Mouse (Mus musculus) adrenal gland, postnatal 4 days (tissue): ENCODE data around the gene Kptn. TPM values are rescaled to one million over a fixed set of nuclear protein-coding genes. Genes with fewer than 3 reads are reported as not detected.

Experiments used
- DNase-seq, 2 experiments: peaks; one replicate each; pipeline ENCODE4 v3.0.0; 2021 to 2022; ENCODE audit warnings: low spot score in 2 of 2, mixed read lengths in 2 of 2
- total RNA-seq, 2 experiments: library from RNA; stranded (reverse); gene quantifications; 2 replicates each; pipeline ENCODE4 v1.2.3; 2021

The Kptn gene
- total RNA-seq, 2 experiments from 2014 or later: 29.1 to 29.3 TPM

DNA sequence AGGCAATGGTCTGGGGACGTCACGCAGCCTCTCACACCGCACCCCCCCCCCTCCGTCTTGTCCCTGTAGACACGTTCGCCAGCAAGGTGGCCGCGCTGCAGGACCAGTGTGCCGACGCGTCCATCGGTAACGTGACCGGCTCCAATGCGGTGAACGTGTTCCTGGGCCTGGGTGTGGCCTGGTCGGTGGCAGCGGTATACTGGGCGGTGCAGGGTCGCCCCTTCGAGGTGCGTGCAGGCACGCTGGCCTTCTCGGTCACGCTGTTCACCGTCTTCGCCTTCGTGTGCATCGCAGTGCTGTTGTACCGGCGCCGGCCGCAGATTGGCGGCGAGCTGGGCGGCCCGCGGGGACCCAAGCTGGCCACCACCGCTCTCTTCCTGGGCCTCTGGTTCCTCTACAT, 39.0 kb downstream of the Kptn start:
- no peak for DNase-seq

DNA sequence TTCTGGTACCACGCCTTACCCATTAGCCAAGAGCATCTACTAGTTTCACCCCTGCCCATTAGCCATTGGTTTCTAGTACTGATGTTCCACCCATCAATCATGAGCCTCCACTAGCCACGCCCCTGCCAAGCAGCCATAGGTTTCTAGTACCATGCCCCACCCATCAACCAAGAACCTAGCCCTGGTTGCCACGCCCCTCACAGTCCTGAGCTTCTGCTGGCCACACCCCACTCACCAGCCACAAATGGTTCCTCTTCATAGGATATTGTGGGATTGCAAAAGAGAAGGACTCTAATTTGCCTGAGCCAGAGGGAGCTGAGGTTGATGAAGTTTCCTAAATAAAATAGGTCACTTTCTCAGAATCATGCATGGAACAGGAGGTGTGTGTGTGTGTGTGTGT, 41.0 kb downstream of the Kptn start:
- no peak for DNase-seq

DNA sequence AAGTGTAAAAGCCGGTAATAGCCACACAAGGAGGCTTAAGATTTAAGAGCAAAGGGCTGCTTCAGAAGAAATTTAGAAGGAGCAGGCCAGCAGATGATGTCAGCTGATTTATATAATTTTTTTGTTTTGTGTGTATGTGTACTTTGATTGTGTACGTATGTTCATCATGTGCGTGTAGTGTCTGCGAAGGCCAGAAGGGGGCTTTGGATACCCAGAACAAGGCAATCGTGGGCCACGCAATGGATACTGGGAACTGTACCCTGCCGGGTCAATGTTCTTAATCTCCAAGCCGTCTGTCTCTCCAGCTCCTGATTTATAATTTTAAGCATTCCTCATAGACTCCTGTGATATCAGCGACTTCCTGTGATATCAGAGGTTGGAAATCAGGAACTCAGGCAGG, 41.6 kb downstream of the Kptn start:
- DNase-seq: no peak

DNA sequence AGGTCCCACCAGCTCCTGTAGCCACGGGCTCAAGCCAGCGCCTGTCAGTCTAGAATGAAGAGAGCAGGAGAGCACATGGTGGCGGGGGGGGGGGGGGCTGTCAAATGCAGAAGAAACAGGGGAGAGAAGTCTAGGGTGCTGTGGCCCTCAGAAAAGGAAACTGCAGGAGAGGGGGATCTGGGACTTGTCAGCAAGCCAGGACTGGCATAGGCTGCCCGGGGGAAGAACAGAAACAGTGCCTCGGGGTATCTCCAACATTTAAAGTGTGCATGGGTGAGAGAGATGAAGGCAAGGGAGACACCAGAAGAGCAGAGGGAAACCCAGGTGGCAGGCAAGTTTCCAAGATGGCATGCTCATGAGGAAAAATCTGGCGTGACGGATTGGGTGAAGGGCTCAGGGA, 42.3 kb downstream of the Kptn start:
- DNase-seq: no peak

DNA sequence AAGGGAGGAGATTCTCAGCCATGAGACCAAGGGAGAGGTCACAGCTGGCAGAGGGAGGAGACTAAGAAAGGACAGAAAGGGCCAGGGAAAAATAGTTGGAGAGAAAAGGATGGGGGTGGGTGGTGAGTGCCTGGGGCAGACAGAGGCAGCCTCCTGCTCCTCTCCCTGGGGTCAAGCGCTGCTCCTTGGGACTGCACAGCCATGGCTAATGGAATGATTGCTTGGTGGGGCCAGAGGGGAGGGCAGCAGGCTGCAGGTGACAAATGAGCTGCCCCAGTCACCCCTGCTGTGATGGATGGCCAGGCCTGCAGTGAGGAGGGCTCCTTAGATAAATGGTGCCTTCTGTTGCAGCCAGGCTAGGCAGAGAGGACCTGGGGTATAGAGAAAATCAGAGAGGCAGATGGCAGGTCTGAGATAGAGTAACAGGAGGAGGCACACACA, 52.5 kb downstream of the Kptn start:
- no peak for DNase-seq

DNA sequence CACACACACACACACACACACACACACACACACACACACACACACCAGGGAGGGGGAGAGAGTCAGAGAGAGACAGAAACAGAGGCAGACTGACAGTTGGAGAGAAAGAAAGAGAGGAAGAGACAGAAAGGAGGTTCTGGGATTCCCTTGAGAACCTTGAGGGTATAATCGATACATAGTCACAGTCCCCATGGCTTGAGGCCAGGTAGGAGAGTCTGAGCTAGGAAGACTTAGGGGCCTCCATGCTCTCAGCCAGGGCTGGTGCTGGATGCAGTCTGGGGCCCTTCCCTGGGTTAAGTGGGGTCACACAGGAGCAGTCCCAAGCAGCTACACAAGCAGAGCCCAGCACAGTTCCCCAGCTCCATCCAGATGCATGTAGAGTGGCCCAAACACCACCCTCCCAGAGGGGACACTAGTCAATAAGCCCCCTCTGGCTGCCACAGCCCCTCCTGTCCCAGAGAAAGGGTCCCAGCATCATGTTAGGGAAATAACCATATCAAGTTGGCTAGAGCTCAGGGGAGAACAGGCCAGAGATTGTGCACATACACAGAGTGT, 53.0 kb downstream of the Kptn start:
- no peak for DNase-seq

DNA sequence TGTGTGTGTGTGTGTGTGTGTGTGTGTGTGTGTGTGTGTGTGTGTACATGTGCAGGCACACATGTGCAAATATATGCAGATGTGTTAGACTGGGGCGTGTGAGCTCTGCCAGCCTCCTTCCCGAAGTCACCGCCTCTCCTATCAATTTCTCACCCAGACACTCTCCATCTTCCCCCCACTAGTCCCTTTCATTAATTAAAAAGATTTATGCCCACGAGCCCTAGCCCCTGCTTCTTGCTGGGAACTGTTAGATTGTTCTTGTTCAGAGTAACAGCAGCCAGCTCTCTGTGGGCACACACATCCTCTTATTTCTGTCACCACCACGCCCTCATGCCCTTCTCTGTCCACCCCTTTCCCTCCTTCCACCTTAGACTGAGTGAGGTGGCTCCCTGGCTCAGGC, 53.5 kb downstream of the Kptn start:
- DNase-seq: no peak

DNA sequence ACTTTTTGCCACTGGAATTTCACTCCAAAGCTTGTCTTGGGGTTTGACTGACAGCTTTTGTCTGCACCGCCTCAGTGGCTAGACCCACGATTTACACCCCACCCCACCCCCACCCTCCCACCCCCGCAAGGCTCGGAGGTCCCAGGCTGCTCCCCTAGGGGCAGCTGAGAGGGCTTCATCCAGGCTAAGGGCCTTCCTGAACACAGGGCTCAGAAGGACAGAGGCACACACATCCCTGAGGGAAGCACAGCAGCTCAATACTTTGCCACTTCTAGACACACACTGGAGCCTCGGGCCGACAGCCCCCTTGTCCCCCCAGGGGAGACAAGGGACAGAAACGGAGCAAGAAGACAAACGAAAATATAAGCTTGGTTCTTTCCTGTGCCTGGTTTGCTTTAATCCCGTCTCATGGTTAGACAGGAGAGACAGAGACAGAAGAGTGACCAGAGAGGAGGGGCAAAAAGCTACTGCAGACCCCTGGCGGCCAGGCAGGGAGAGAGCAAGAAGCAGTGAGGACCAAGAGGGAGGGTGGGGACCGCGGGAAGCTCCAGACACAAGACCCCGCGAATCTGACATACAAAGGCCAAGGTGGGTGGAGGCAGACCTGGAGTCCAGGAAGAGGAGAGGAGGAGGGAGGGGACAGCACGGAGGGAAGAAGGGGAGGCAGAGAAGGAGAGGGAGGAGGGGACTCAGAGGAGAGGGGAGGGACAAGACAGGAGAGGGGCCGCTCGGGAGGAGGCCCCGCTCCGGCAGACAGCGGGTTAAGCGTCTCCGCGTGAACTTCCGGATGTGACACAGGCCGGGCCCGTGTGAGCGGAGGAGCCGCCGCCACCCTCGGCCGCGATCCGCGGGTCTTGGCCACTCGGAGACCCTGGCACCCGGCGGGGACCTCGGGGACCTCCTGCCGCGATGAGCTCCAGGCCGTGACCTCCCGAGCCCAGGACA, 55.2 kb downstream of the Kptn start, which contains the start of gene Meis3:
TSS of gene Meis3 (plus strand) at position 494 of the 945 bp plus-strand sequence.
- DNase-seq: no peak

DNA sequence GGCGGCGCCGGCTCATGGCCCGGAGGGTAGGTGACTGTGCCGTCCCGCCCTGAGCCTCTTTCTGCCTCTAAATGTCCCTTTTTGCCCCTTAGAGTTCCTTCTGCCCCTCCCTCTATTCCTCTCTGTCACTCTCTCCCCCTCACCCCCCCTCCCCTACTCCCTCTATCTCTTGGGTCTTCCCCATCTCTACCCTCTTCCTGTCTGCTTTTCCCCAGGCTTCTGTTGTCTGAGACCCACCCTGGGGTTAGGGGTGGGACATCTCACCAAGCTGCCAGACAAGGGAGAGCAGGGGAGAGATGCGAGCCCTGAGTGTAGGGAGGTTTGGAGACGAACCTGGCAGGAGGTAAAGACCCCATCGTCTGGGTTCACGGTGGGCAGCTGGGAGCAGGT, 55.8 kb downstream of the Kptn start:
- DNase-seq: no peak

Other genes with a start within 250 kb of the Kptn start
- gene Crx, start 239.9 kb upstream of the Kptn start, total RNA-seq: not detected
- gene Crxos, start 237.3 kb upstream of the Kptn start, total RNA-seq: under 1 TPM; 0.54 to 0.81 TPM
- gene Selenow, start 197.5 kb upstream of the Kptn start, total RNA-seq: 100 to 1,000 TPM; 186 to 204 TPM
- 100 to 1,000 TPM; 238 to 243 TPM for gene Nop53, start 173.8 kb upstream of the Kptn start, total RNA-seq
- gene Ehd2, start 152.3 kb upstream of the Kptn start, total RNA-seq: 10 to 100 TPM; 71.9 to 77.5 TPM
- 10 to 100 TPM; 14.4 to 14.6 TPM for gene Bicra, start 72.0 kb upstream of the Kptn start, total RNA-seq
- under 1 TPM; 0.22 to 0.23 TPM for gene Zfp541, start 58.1 kb upstream of the Kptn start, total RNA-seq
- 100 to 1,000 TPM; 130 to 136 TPM for gene Napa, start 21.4 kb upstream of the Kptn start, total RNA-seq
- gene Slc8a2, start 9.9 kb downstream of the Kptn start, total RNA-seq: 1 to 10 TPM; 6.5 to 7.6 TPM
- gene Meis3, start 55.2 kb downstream of the Kptn start, total RNA-seq: 10 to 100 TPM; 18.8 to 22.0 TPM
- gene Dhx34, start 102.1 kb downstream of the Kptn start, total RNA-seq: 10 to 100 TPM; 20.9 to 21.9 TPM
- gene C5ar2, start 124.3 kb downstream of the Kptn start, total RNA-seq: under 1 TPM; 0.45 to 0.48 TPM
- gene C5ar1, start 139.6 kb downstream of the Kptn start, total RNA-seq: 1 to 10 TPM; 4.8 to 6.2 TPM
- gene Inafm1, start 153.7 kb downstream of the Kptn start, total RNA-seq: 10 to 100 TPM; 35.6 to 41.5 TPM
- 100 to 1,000 TPM; 103 to 116 TPM for gene Ccdc9, start 166.9 kb downstream of the Kptn start, total RNA-seq
- gene Bbc3, start 188.5 kb downstream of the Kptn start, total RNA-seq: 1 to 10 TPM; 9.6 to 9.9 TPM